Mouse (Mus musculus): ENCODE results near the gene Pou2f3. TPM values are rescaled to one million over a fixed set of nuclear protein-coding genes. Genes with fewer than 3 reads are reported as not detected.

Pou2f3 gene
- total and polyA plus RNA-seq, 3 experiments = not detected

- TF ChIP-seq NRF1 (IDR thresholded peaks at IDR 0.05; ENCODE audit: insufficient read depth, low read depth, low read length, poor library complexity, severe bottlenecking) = no peak
- peak; percentile 78 for TF ChIP-seq NELFE (IDR thresholded peaks at IDR 0.05; ENCODE audit: low read depth, low read length)
- TF ChIP-seq POLR2A (IDR thresholded peaks at IDR 0.05; ENCODE audit: control insufficient read depth in 1 of 2, insufficient read depth in 1 of 2, low read depth in 1 of 2, low read length in 2 of 2, poor library complexity in 1 of 2) = peak; percentile 41 to 84; a peak in 3 of 4 replicates
- TF ChIP-seq TCF12 (IDR thresholded peaks at IDR 0.05; ENCODE audit: low read depth, low read length) = peak; percentile 77
- no peak for TF ChIP-seq JUND (IDR thresholded peaks at IDR 0.05; ENCODE audit: low read depth, low read length)
- TF ChIP-seq SIN3A (IDR thresholded peaks at IDR 0.05; ENCODE audit: low read length) = peak; percentile 87
- no peak for TF ChIP-seq ZNF384 (IDR thresholded peaks at IDR 0.05; ENCODE audit: low read depth, low read length)
- peak; percentile 80 for TF ChIP-seq MAX (IDR thresholded peaks at IDR 0.05; ENCODE audit: low read length)
- TF ChIP-seq POLR2AphosphoS2 (IDR thresholded peaks at IDR 0.05; ENCODE audit: low read length) = peak; percentile 88
- TF ChIP-seq KAT2A (conservative IDR thresholded peaks at IDR 0.05; ENCODE audit: low read depth, low read length) = no peak; the same call in 1 of the 2 replicates
- TF ChIP-seq USF2 (IDR thresholded peaks at IDR 0.05; ENCODE audit: borderline replicate concordance in 1 of 2, insufficient read depth in 1 of 2, low read depth in 1 of 2, low read length in 2 of 2) = no peak
- no peak for TF ChIP-seq UBTF (IDR thresholded peaks at IDR 0.05; ENCODE audit: borderline replicate concordance, insufficient read depth, low read depth, low read length)
- peak; percentile 95 for TF ChIP-seq TBP (IDR thresholded peaks at IDR 0.05; ENCODE audit: low read depth, low read length)
- TF ChIP-seq EP300 (IDR thresholded peaks at IDR 0.05; ENCODE audit: low read depth in 1 of 2, low read length in 2 of 2) = peak; percentile 14 to 76
Observed at GRCm38 (mm10) chr9:43239712-43240593, 29.8 kb upstream of the Pou2f3 start, which contains the start of gene Oaf (continued).

- Histone ChIP-seq H3K27me3 (ENCODE audit: control insufficient read depth in 1 of 2, insufficient read depth in 2 of 2, low read length in 2 of 2) (no peaks in the 10 kb centered on the region), H3K36me3 (ENCODE audit: control insufficient read depth in 1 of 2, insufficient read depth in 2 of 2, low read length in 2 of 2) (peaks cover 0 to 67% of the 10 kb centered on the region in 2 experiments; a peak in 3 of 4 replicates), H3K9ac (ENCODE audit: control insufficient read depth, low read depth, low read length, poor library complexity, severe bottlenecking) (peak overlapping the region; percentile 87), H3K79me2 (ENCODE audit: control insufficient read depth, insufficient read depth, low read length, poor library complexity) (peaks cover 34% of the 10 kb centered on the region), H3K9me3 (replicated peaks; ENCODE audit: insufficient read depth, low read length) (no peaks in the 10 kb centered on the region), H3K4me3 (ENCODE audit: control insufficient read depth in 1 of 2, insufficient read depth in 1 of 2, low read depth in 2 of 2, low read length in 2 of 2) (peak overlapping the region; percentile 74 to 95), H3K27ac (ENCODE audit: control insufficient read depth, low read depth, low read length) (peak overlapping the region; percentile 99), H3K4me1 (ENCODE audit: control insufficient read depth in 1 of 2, insufficient read depth in 2 of 2, low read length in 2 of 2) (peaks cover 23 to 66% of the 10 kb centered on the region in 2 experiments)
- peak; percentile 61 for DNase-seq (ENCODE audit: low read depth, low spot score)
- TF ChIP-seq NRF1 (IDR thresholded peaks at IDR 0.05; ENCODE audit: insufficient read depth, low read depth, low read length, poor library complexity, severe bottlenecking) (no peak), HCFC1 (IDR thresholded peaks at IDR 0.05; ENCODE audit: low read depth, low read length) (no peak), MYC (IDR thresholded peaks at IDR 0.05; ENCODE audit: low read depth, low read length) (0 out of 2 replicates have a peak, but pooled peaks have one; percentile 2), MAZ (IDR thresholded peaks at IDR 0.05; ENCODE audit: low read depth, low read length) (0 out of 2 replicates have a peak, but pooled peaks have one; percentile 33), CTCF (IDR thresholded peaks at IDR 0.05 in 2 of 3, conservative IDR thresholded peaks at IDR 0.05 in 1 of 3; ENCODE audit: control insufficient read depth in 1 of 3, insufficient read depth in 1 of 3, low read depth in 2 of 3, low read length in 3 of 3, poor library complexity in 1 of 3, severe bottlenecking in 1 of 3) (no peak), CHD1 (IDR thresholded peaks at IDR 0.05; ENCODE audit: low read depth, low read length) (peak; percentile 61; the same call in 1 of the 2 replicates), MXI1 (IDR thresholded peaks at IDR 0.05; ENCODE audit: low read depth, low read length) (peak; percentile 33; the same call in 1 of the 2 replicates), GABPA (IDR thresholded peaks at IDR 0.05; ENCODE audit: low read depth, low read length) (no peak), NELFE (IDR thresholded peaks at IDR 0.05; ENCODE audit: low read depth, low read length) (no peak), SMC3 (IDR thresholded peaks at IDR 0.05; ENCODE audit: low read depth, low read length) (no peak), KAT2A (conservative IDR thresholded peaks at IDR 0.05; ENCODE audit: low read depth, low read length) (no peak), ZKSCAN1 (IDR thresholded peaks at IDR 0.05; ENCODE audit: low read depth, low read length) (no peak), SIN3A (IDR thresholded peaks at IDR 0.05; ENCODE audit: low read length) (peak; percentile 5), ZNF384 (IDR thresholded peaks at IDR 0.05; ENCODE audit: low read depth, low read length) (no peak), POLR2A (IDR thresholded peaks at IDR 0.05; ENCODE audit: control insufficient read depth in 1 of 2, insufficient read depth in 1 of 2, low read depth in 1 of 2, low read length in 2 of 2, poor library complexity in 1 of 2) (peak in 1 of 2 experiments; percentile 35; a peak in 2 of 4 replicates), POLR2AphosphoS5 (IDR thresholded peaks at IDR 0.05; ENCODE audit: borderline replicate concordance, low read depth, low read length) (no peak), BHLHE40 (IDR thresholded peaks at IDR 0.05; ENCODE audit: borderline replicate concordance, low read depth, low read length) (no peak), ETS1 (IDR thresholded peaks at IDR 0.05; ENCODE audit: low read depth, low read length) (no peak), USF2 (IDR thresholded peaks at IDR 0.05; ENCODE audit: borderline replicate concordance in 1 of 2, insufficient read depth in 1 of 2, low read depth in 1 of 2, low read length in 2 of 2) (no peak), UBTF (IDR thresholded peaks at IDR 0.05; ENCODE audit: borderline replicate concordance, insufficient read depth, low read depth, low read length) (no peak), TBP (IDR thresholded peaks at IDR 0.05; ENCODE audit: low read depth, low read length) (no peak), RAD21 (IDR thresholded peaks at IDR 0.05; ENCODE audit: low read depth, low read length) (no peak)
Observed at GRCm38 (mm10) chr9:43238631-43239545, 28.7 kb upstream of the Pou2f3 start.

All from MEL (cell line).